Mouse (Mus musculus) limb, embryonic 15.5 days (tissue): ENCODE results near the gene Scamp1. TPM values are rescaled to one million over a fixed set of nuclear protein-coding genes. Genes with fewer than 3 reads are reported as not detected.

Experiments used
- ATAC-seq: fragments of 200-750 bp; cut with Nextera tagmentation; 2 replicates; pipeline ENCODE4 v1.8.0; 2017; ENCODE audit warnings: low read depth, moderate TSS enrichment; ENCODE audit not compliant: insufficient number of reproducible peaks, low FRiP score, low TSS enrichment
- H3K27ac ChIP-seq: fragments of 300-500 bp; sonication (generic); 2 replicates; pipeline ENCODE4 v1.5.1; 2015; ENCODE audit warnings: moderate library complexity, mild to moderate bottlenecking, inconsistent platforms
- H3K27me3 ChIP-seq: fragments of 300-500 bp; sonication (generic); 2 replicates; pipeline ENCODE4 v1.6.1; 2015; ENCODE audit warnings: inconsistent platforms
- H3K36me3 ChIP-seq: fragments of 300-500 bp; sonication (generic); 2 replicates; pipeline ENCODE4 v1.6.1; 2015; ENCODE audit warnings: inconsistent platforms
- H3K4me1 ChIP-seq: fragments of 300-500 bp; sonication (generic); 2 replicates; pipeline ENCODE4 v1.6.1; 2015; ENCODE audit warnings: inconsistent platforms
- H3K4me2 ChIP-seq: fragments of 300-500 bp; sonication (generic); 2 replicates; pipeline ENCODE4 v1.6.1; 2015; ENCODE audit warnings: mild to moderate bottlenecking, inconsistent platforms
- H3K4me3 ChIP-seq: fragments of 300-500 bp; sonication (generic); 2 replicates; pipeline ENCODE4 v1.5.1; 2015; ENCODE audit warnings: mild to moderate bottlenecking, inconsistent platforms
- H3K9ac ChIP-seq: fragments of 300-500 bp; sonication (generic); 2 replicates; pipeline ENCODE4 v1.6.1; 2015; ENCODE audit warnings: inconsistent platforms
- H3K9me3 ChIP-seq: fragments of 300-500 bp; sonication (generic); 2 replicates; pipeline ENCODE4 v1.6.1; 2016; ENCODE audit warnings: inconsistent platforms
- WGBS: fragments of 180-500 bp; shearing (Covaris S2); methylation state at CpG from one replicate; pipeline ENCODE4 v1.1.7; 2015; 5-methylcytosine and 5-hydroxymethylcytosine counted together
- polyA plus RNA-seq: library from polyadenylated mRNA; unstranded; fragments of >200 nt; fragmentation: Nextera tagmentation; extraction: Ambion mirVana; gene quantifications from 2 replicates; pipeline ENCODE4 v1.2.1, GENCODE M21; 2015

Gene Scamp1
- polyA plus RNA-seq, 1 experiment from 2014 or later, result 39.6 TPM

DNA sequence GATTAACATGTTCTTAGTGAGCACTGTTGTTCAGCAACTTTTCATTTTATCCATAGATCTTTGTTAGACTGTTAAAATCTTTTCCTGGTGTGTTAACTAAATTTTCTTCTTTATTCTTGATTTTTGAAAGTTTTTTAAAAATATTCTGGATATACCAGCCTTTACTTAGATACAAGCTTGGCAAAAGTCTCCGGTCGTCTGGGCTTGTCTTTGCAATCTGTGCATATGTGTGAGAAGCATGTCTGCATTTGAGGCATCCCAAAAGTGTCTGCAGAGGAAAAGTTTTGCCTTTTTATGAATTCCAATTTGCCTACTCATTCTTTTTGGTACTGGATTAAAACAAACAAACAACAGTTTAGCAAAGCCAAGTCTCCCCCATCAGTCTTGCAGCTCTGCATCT, 73.5 kb downstream of the Scamp1 start:
- Histone ChIP-seq H3K4me1 (no peaks in the 10 kb centered on the region), H3K27ac (no peak overlapping the region), H3K36me3 (peaks cover 23% of the 10 kb centered on the region), H3K4me3 (no peak overlapping the region), H3K27me3 (no peaks in the 10 kb centered on the region), H3K9ac (no peak overlapping the region), H3K9me3 (no peaks in the 10 kb centered on the region), H3K4me2 (no peak overlapping the region)
- no peak for ATAC-seq
- 93% methylated on average over 2 of the region's 2 CpGs for WGBS

DNA sequence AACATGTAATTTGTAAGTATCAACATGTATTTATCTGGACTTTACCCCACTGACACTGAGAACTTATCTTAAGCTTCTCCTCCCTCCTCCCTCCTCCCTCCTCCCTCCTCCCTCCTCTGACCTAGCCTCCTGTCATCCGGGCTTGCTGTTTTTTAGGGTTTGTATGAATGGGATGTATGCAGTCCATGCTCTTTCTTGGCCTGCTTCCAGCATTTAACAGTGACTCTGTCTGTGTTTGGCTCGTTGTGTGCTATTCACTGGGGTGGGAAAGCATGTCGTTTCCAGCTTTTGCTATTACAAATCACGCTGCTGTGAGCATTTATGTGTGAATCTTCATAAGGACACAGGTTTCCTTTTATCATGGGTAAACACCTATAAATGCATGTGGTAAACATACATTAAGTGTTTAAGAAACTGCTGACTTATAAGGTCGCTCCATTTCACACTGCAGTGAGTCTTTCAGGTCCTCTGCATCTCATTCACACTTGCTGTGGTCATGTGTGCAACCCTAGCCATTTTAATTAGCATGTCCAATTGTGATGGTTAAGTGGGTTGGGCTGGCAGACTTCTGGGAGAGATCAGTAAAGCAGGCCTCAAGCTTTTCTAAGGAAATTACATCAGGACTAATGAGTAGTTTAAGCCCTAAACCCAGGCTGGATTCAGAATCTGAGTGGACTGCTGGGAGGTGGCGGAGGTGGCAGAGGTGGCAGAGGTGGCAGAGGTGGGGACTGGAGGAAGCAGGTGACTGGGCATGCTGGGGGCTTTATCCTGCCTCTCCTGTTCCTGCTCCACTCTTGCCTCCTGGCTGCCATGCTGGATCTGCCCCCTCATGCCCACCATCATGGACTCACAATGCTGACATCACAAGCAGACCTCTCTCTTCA, 74.2 kb downstream of the Scamp1 start:
- no peak overlapping the region for H3K4me2 ChIP-seq

DNA sequence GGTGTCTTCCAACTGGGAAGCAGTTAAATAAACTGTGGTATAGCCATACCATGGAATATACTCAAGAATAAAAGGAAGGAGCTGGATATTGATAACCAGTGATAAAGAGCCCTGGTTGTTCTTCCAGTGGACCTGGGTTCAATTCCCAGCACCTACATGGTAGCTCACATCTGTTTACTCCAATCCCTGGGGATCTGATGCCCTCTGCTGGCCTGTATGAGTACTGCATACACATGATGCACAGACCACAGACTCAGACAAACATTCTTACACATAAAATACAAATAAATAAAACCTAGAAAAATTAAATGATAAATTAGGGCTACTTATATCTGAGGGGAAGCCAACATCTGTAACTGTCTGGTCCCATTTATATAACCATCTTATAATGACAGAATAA, 76.8 kb downstream of the Scamp1 start:
- Histone ChIP-seq H3K9ac (no peak overlapping the region), H3K4me3 (no peak overlapping the region), H3K27me3 (no peaks in the 10 kb centered on the region), H3K4me1 (no peaks in the 10 kb centered on the region), H3K4me2 (no peak overlapping the region), H3K27ac (no peak overlapping the region), H3K9me3 (no peaks in the 10 kb centered on the region), H3K36me3 (peaks cover 31% of the 10 kb centered on the region)
- no peak for ATAC-seq

More for the DNA sequence above, 74.2 kb downstream of the Scamp1 start:
- Histone ChIP-seq H3K36me3 (peaks cover 29% of the 10 kb centered on the region), H3K9me3 (no peaks in the 10 kb centered on the region), H3K9ac (no peak overlapping the region), H3K4me3 (no peak overlapping the region), H3K4me1 (no peaks in the 10 kb centered on the region), H3K27ac (no peak overlapping the region), H3K27me3 (no peaks in the 10 kb centered on the region)
- WGBS, result 50% methylated on average over 6 of the region's 6 CpGs
- ATAC-seq, result no peak

DNA sequence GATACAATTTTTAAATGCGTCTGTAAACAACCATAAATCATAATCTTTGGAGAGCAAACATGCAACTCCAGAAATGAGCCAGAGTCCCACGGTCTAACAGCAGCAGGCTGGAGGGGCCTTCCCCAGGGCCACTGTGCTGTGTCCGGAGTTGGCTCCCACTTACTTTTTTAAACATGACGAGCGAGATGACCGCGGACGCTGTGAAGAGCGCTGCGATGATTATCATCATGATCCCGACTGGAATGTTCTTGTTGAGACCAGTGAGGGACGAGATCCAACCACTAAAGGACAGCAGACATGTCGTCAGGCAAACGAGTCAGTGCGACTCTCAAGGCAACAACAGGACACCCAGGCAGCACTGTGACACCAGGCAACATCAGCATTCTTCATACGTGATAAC, 77.7 kb downstream of the Scamp1 start:
- no peak for ATAC-seq

DNA sequence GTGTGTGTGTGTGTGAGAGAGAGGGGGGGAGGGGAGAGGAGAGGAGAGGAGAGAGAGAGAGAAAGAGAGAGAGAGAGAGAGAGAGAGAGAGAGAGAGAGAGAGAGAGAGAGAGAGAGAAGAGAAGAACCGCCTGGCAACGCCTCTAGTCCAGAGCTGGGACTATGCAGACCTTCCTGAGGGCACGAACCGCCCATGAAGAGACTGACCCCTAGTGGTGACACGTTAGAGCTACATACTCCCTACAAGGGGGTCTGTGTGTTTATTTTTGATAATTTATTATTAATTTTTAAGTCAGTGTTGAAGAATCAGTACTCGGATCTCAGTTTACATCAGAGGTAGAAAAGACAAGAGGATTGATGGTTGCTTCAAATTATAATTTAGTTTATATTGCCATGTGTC, 80.4 kb downstream of the Scamp1 start:
- no peaks in the 10 kb centered on the region for H3K4me1 ChIP-seq
- H3K27me3 ChIP-seq, result no peaks in the 10 kb centered on the region
- H3K4me2 ChIP-seq, result no peak overlapping the region
- H3K36me3 ChIP-seq, result peaks cover 34% of the 10 kb centered on the region
- H3K9me3 ChIP-seq, result no peaks in the 10 kb centered on the region
- no peak overlapping the region for H3K9ac ChIP-seq
- no peak for ATAC-seq
- no peak overlapping the region for H3K4me3 ChIP-seq
- 12% methylated on average over 6 of the region's 6 CpGs for WGBS
- H3K27ac ChIP-seq, result no peak overlapping the region

More for the DNA sequence above, 77.7 kb downstream of the Scamp1 start:
- Histone ChIP-seq H3K9me3 (no peaks in the 10 kb centered on the region), H3K36me3 (peaks cover 34% of the 10 kb centered on the region), H3K4me3 (no peak overlapping the region), H3K27ac (no peak overlapping the region), H3K4me1 (no peaks in the 10 kb centered on the region), H3K4me2 (no peak overlapping the region), H3K9ac (no peak overlapping the region), H3K27me3 (no peaks in the 10 kb centered on the region)
- 96% methylated on average over 16 of the region's 16 CpGs for WGBS

DNA sequence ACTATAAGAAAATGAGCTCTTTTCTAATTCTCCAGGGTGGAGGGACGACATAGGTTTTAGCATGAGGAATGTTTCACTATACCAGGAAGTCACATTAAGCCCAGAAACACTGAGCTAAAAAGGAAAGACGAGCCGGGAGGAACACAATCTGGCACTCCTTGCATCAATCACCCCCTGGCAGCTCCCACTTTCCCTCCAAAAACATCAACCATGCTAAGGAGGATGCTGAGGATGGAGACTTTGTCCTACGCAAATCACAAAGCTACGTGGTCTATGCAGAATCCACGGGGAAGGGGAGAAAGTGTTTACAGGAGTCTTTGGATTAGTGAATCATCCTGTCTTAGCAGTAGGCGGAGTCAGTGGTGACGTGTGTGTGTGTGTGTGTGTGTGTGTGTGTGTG, 85.8 kb downstream of the Scamp1 start:
- no peak for ATAC-seq
- peaks cover 11% of the 10 kb centered on the region for H3K36me3 ChIP-seq
- H3K9ac ChIP-seq, result no peak overlapping the region
- H3K4me1 ChIP-seq, result no peaks in the 10 kb centered on the region
- 60% methylated on average over 8 of the region's 8 CpGs for WGBS
- no peak overlapping the region for H3K27ac ChIP-seq
- no peak overlapping the region for H3K4me3 ChIP-seq
- H3K4me2 ChIP-seq, result no peak overlapping the region
- no peaks in the 10 kb centered on the region for H3K27me3 ChIP-seq
- H3K9me3 ChIP-seq, result no peaks in the 10 kb centered on the region

DNA sequence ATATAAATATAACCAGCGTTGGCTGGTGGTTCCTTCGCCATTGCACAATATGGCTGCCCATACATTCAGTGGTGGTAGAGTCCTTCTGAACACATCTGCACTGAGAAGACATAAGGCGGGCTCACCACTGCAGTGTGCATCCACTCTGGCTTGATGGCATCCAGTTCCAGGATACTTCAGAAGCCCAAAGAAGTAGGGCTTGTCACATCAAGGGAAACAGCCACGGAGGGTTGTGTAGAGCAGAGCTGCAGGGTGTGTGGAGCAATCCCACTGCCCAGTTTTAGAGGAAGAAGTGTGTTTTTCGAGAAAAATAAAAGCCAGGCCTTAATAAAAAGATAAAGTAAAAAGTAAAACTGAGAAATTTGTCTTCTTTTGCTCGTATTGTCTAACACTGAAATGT, 87.0 kb downstream of the Scamp1 start:
- no peak overlapping the region for H3K27ac ChIP-seq
- H3K9ac ChIP-seq, result no peak overlapping the region
- peaks cover 11% of the 10 kb centered on the region for H3K36me3 ChIP-seq
- H3K4me1 ChIP-seq, result no peaks in the 10 kb centered on the region
- H3K4me3 ChIP-seq, result no peak overlapping the region
- H3K4me2 ChIP-seq, result no peak overlapping the region
- no peak for ATAC-seq
- H3K27me3 ChIP-seq, result no peaks in the 10 kb centered on the region
- no peaks in the 10 kb centered on the region for H3K9me3 ChIP-seq
- 79% methylated on average over 6 of the region's 6 CpGs for WGBS

DNA sequence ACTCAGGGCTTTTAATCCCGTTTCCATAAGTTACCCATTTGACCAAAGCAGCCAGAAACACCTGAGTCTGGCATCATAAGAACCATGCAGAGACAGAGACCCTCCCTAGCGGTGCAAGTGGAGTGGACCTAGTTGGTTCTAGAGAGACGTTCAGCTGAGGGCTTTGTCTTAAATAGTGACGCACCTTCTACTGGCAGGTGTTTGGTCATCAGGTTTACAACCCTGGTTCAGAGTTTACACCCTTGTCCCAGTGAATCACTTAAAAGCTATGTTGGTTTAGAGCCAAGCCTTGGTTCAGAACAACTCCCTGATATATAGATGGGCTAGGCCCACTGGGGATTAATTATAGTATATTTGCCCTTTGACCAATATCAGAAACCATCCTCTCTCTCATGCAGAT, 92.4 kb downstream of the Scamp1 start:
- WGBS, result 76% methylated on average over 4 of the region's 4 CpGs
- peaks cover 9% of the 10 kb centered on the region for H3K36me3 ChIP-seq
- peaks cover 15% of the 10 kb centered on the region; the same call in 1 of the 2 replicates for H3K4me1 ChIP-seq
- no peak overlapping the region for H3K4me2 ChIP-seq
- H3K27ac ChIP-seq, result no peak overlapping the region
- H3K9me3 ChIP-seq, result no peaks in the 10 kb centered on the region
- H3K9ac ChIP-seq, result no peak overlapping the region
- ATAC-seq, result no peak
- no peak overlapping the region for H3K4me3 ChIP-seq
- H3K27me3 ChIP-seq, result no peaks in the 10 kb centered on the region

DNA sequence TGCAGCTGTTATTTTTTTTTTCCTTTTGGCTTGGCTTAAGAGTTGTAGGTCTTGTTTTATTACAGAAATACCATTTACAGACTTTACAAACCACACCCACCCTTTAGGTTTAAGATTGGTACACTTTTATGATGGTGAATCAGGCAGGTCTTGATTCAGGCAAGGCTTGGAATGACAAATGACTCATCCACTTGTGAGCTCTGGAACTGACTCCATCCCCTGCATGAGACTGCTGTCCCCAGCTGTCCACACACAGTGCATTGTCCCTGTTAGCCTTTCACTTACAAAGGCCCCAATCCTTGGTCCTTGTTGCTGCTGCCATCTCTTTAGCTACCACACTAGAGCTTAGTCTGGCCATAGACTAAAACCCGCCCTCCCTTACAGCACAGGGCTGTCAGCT, 95.3 kb downstream of the Scamp1 start:
- 91% methylated on average over 1 of the region's 1 CpGs for WGBS

DNA sequence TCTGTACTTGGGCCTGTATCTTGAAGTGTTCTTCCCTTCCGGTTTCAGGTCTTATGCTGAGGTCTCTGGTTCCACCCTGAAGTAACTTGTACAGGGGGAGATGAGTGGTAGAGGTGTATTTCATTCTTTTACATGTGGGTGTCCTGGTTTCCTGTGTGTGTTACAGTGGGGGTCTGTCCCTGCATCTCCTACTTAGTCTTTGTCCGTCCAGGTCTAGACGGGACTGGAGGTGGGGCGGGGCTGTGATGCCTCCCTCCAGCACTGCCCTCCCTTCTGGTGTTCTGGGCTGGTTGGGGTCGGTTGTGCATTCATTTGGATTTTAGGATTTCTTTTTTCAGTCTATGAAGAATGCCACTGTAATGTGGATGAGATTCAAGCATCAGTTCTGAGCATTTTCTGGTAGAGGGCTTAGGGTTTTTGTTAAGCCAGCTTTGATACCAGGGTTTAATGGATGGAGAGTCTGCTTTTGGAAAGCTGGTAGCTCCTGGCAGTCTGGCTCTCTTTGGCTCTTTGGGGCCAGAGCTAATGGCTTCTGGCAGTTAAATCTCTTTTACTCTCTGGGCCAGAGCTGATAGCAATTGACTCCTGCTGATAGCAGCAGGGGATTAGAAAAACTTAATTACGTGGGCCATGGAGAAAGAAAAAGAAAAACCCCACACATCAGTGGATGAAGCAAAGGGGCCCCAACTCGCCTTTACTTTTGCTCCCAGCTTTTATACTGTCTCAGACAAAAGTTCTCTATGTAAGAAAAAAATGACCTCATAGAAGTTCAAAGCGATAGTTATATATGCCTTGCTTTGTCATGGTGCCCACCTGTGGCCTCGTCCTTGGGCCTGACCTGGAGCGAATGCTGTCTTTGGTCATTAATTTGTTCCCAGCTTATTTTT, 97.2 kb downstream of the Scamp1 start:
- no peak overlapping the region for H3K4me2 ChIP-seq
- no peak overlapping the region for H3K27ac ChIP-seq
- no peak overlapping the region for H3K9ac ChIP-seq
- ATAC-seq, result no peak
- no peaks in the 10 kb centered on the region for H3K27me3 ChIP-seq
- no peaks in the 10 kb centered on the region for H3K9me3 ChIP-seq
- WGBS, result 46% methylated on average over 10 of the region's 10 CpGs
- H3K4me3 ChIP-seq, result no peak overlapping the region
- H3K4me1 ChIP-seq, result peaks cover 33% of the 10 kb centered on the region
- H3K36me3 ChIP-seq, result no peaks in the 10 kb centered on the region; the same call in 1 of the 2 replicates

More for the DNA sequence above, 95.3 kb downstream of the Scamp1 start:
- H3K4me1 ChIP-seq, result peaks cover 21% of the 10 kb centered on the region
- no peak overlapping the region for H3K4me3 ChIP-seq
- ATAC-seq, result no peak
- H3K36me3 ChIP-seq, result no peaks in the 10 kb centered on the region; the same call in 1 of the 2 replicates
- no peak overlapping the region for H3K27ac ChIP-seq
- H3K9ac ChIP-seq, result no peak overlapping the region
- H3K27me3 ChIP-seq, result no peaks in the 10 kb centered on the region
- no peaks in the 10 kb centered on the region for H3K9me3 ChIP-seq
- no peak overlapping the region for H3K4me2 ChIP-seq

DNA sequence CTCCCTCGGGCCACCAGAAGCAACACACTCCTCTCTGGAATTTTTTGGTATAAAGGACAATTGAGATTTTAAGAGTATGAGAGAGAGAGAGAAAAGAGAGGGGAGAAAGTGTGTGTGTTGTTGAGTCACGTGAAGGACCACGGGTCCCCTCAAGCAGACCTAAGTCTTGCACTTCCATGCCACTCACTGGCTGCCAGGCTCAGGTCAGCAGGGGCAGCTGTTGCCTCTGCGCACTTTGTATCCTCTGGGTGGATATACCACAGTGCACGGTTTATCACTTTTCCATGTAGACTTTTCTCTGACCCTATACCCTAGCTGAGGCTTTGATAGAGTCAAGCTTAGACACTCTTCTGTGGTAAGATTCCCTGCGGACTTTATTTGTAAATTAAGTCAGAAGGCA, 100.0 kb downstream of the Scamp1 start:
- H3K27ac ChIP-seq, result no peak overlapping the region
- 92% methylated on average over 5 of the region's 6 CpGs for WGBS
- peaks cover 31% of the 10 kb centered on the region for H3K4me1 ChIP-seq
- H3K27me3 ChIP-seq, result no peaks in the 10 kb centered on the region
- no peak overlapping the region for H3K9ac ChIP-seq
- H3K4me2 ChIP-seq, result no peak overlapping the region
- H3K9me3 ChIP-seq, result no peaks in the 10 kb centered on the region
- no peak overlapping the region for H3K4me3 ChIP-seq
- H3K36me3 ChIP-seq, result no peaks in the 10 kb centered on the region
- no peak for ATAC-seq
